Mouse (Mus musculus): Measurements from ENCODE around the gene Tulp2. TPM values are rescaled to one million over a fixed set of nuclear protein-coding genes. Genes with fewer than 3 reads are reported as not detected.

Tulp2 gene
- polyA plus RNA-seq, 1 experiment, result 0.06 TPM

DNA sequence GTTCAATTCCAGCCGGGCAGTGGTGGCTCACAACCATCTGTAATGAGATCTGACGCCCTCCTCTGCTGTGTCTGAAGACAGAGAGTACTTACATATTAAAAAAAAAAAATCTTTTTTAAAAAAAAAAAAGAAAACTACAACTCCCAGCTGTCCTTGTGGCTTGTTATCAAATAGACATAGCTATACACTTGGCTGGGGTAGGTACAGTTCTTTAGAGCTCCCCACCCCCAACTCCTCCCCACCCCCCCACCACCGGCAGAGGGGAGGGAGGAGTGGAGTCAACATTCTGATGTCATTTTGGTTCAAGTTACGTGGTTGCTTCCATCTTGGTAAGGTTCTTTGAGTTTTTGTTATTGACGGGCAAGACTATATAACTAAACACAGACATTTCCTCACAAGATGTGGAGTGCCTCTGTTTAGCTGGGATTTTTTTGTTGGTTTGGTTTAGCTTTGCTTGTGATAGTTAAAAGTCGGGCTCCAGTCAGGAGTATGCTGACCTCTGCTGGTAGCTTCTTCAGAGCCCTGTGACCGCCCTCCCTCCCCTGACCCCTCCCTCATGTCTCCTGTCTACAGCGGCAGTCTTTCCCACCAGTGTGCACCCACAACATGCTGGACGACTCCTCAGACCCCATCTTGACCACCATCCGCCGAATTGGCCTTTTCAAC is 34.2 kb upstream of the Tulp2 start:
- peak overlapping the region; percentile 47 for H3K4me2 ChIP-seq (ENCODE audit: low read depth)
- H3K27me3 ChIP-seq (ENCODE audit: control insufficient read depth, insufficient read depth, insufficient read length), result no peaks in the 10 kb centered on the region
- no peak overlapping the region for H3ac ChIP-seq (ENCODE audit: control insufficient read depth, insufficient read length)
- H3K79me2 ChIP-seq (ENCODE audit: control insufficient read depth, insufficient read depth), result no peaks in the 10 kb centered on the region
- no peak overlapping the region for H3K4me3 ChIP-seq
- H3K36me3 ChIP-seq (ENCODE audit: control insufficient read depth, insufficient read depth), result peaks cover 63% of the 10 kb centered on the region
- TF ChIP-seq MYOD1 (IDR thresholded peaks at IDR 0.05; ENCODE audit: control insufficient read depth in 1 of 3, insufficient read length in 2 of 3, low read depth in 2 of 3), result no peak
- TF ChIP-seq TCF12 (IDR thresholded peaks at IDR 0.05; ENCODE audit: insufficient read depth, poor library complexity, severe bottlenecking), result no peak
- TF ChIP-seq TCF3 (IDR thresholded peaks at IDR 0.05; ENCODE audit: insufficient read length, low read depth), result no peak
- TF ChIP-seq CEBPB (IDR thresholded peaks at IDR 0.05; ENCODE audit: insufficient read depth, poor library complexity, severe bottlenecking), result no peak
- TF ChIP-seq USF1 (IDR thresholded peaks at IDR 0.05; ENCODE audit: low read depth), result no peak
- no peak for TF ChIP-seq MYOG (IDR thresholded peaks at IDR 0.05; ENCODE audit: control insufficient read depth in 1 of 3, insufficient read depth in 1 of 3, insufficient read length in 2 of 3, low read depth in 2 of 3)
- no peak for TF ChIP-seq REST (IDR thresholded peaks at IDR 0.05; ENCODE audit: insufficient read depth, insufficient read length)
- no peak for TF ChIP-seq POLR2AphosphoS2 (IDR thresholded peaks at IDR 0.05; ENCODE audit: insufficient read length, low read depth)
- TF ChIP-seq POLR2A (IDR thresholded peaks at IDR 0.05; ENCODE audit: insufficient read length, low read depth), result no peak
- no peak for TF ChIP-seq E2F4 (IDR thresholded peaks at IDR 0.05; ENCODE audit: insufficient read depth)
- no peak for TF ChIP-seq MAX (IDR thresholded peaks at IDR 0.05; ENCODE audit: low read depth)
- TF ChIP-seq SRF (IDR thresholded peaks at IDR 0.05; ENCODE audit: control insufficient read depth, insufficient read length, low read depth), result no peak

DNA sequence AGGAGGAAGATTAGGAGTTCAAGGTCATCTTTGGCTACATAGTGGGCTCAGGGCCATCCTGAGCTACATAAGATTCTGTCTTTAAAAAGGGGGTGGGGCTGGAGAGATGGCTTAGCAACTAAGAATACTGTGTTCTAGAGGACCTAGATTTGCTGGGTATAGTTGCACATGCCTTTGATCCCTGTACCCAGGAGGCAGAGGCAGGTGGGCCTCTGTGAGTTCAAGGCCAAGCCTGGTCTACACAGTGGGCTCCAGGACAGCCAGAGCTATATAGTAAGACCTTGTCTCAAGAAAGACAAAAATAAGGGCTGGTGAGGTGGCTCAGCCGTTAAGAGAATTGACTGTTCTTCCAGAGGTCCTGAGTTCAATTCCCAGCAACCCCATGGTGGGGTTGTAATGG is 31.7 kb upstream of the Tulp2 start:
- Histone ChIP-seq H3K79me2 (ENCODE audit: control insufficient read depth, insufficient read depth) (no peaks in the 10 kb centered on the region), H3ac (ENCODE audit: control insufficient read depth, insufficient read length) (no peak overlapping the region), H3K4me2 (ENCODE audit: low read depth) (no peak overlapping the region), H3K36me3 (ENCODE audit: control insufficient read depth, insufficient read depth) (peaks cover 59% of the 10 kb centered on the region), H3K4me3 (no peak overlapping the region), H3K27me3 (ENCODE audit: control insufficient read depth, insufficient read depth, insufficient read length) (no peaks in the 10 kb centered on the region)
- TF ChIP-seq REST (IDR thresholded peaks at IDR 0.05; ENCODE audit: insufficient read depth, insufficient read length) (no peak), POLR2AphosphoS2 (IDR thresholded peaks at IDR 0.05; ENCODE audit: insufficient read length, low read depth) (no peak)

DNA sequence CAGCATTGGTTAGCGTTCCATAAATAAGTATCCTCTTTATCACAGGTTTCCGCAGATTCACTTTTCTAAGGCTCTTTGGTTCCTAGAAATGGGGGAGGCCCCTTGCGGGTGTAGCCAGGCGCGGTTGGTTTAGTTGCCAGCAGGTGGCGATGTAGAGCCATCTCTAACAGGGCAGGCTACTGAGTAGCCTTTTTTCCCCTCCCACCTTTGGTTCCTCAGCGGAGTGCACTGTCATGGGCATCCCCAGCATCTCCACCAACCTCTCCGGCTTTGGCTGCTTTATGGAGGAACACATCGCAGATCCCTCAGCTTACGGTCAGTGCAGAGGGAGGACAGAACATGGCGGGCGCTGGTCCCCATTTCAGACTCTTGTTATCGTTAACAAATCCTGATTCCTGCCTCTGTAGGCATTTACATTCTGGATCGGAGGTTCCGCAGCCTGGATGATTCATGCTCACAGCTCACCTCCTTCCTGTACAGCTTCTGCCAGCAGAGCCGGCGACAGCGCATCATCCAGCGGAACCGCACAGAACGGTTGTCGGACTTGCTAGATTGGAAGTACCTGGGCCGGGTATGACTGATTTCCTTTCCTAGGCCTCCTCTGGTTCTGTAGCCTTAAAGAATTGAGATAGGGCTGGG is 30.2 kb upstream of the Tulp2 start:
- Histone ChIP-seq H3K36me3 (ENCODE audit: control insufficient read depth, insufficient read depth) (peaks cover 49% of the 10 kb centered on the region), H3K27me3 (ENCODE audit: control insufficient read depth, insufficient read depth, insufficient read length) (no peaks in the 10 kb centered on the region), H3K4me2 (ENCODE audit: low read depth) (no peak overlapping the region), H3ac (ENCODE audit: control insufficient read depth, insufficient read length) (no peak overlapping the region), H3K79me2 (ENCODE audit: control insufficient read depth, insufficient read depth) (no peaks in the 10 kb centered on the region), H3K4me3 (no peak overlapping the region)
- TF ChIP-seq POLR2AphosphoS2 (IDR thresholded peaks at IDR 0.05; ENCODE audit: insufficient read length, low read depth) (peak; percentile 33), MYOG (IDR thresholded peaks at IDR 0.05; ENCODE audit: control insufficient read depth in 1 of 3, insufficient read depth in 1 of 3, insufficient read length in 2 of 3, low read depth in 2 of 3) (no peak)

DNA sequence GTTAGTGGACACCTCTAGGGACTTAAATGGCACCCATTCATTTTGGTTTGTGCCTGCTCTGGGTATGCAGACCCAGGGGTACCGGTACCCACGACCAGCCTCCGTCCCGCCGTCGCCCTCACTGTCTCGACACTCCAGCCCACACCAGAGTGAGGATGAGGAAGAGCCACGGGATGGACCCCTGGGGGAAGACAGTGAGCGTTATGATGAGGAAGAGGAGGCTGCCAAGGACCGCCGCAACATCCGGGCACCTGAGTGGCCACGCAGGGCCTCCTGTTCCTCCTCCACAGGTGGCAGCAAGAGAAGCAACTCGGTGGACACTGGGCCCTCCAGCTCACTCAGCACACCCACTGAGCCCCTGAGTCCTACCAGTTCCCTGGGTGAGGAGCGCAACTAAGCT is 26.7 kb upstream of the Tulp2 start:
- peaks cover 24% of the 10 kb centered on the region for H3K79me2 ChIP-seq (ENCODE audit: control insufficient read depth, insufficient read depth)
- H3K4me3 ChIP-seq, result no peak overlapping the region
- H3K36me3 ChIP-seq (ENCODE audit: control insufficient read depth, insufficient read depth), result peaks cover 46% of the 10 kb centered on the region
- H3K27me3 ChIP-seq (ENCODE audit: control insufficient read depth, insufficient read depth, insufficient read length), result no peaks in the 10 kb centered on the region
- H3ac ChIP-seq (ENCODE audit: control insufficient read depth, insufficient read length), result no peak overlapping the region
- TF ChIP-seq REST (IDR thresholded peaks at IDR 0.05; ENCODE audit: insufficient read depth, insufficient read length) (no peak), TCF3 (IDR thresholded peaks at IDR 0.05; ENCODE audit: insufficient read length, low read depth) (no peak), POLR2AphosphoS2 (IDR thresholded peaks at IDR 0.05; ENCODE audit: insufficient read length, low read depth) (peak; percentile 67), TCF12 (IDR thresholded peaks at IDR 0.05; ENCODE audit: insufficient read depth, poor library complexity, severe bottlenecking) (no peak), POLR2A (IDR thresholded peaks at IDR 0.05; ENCODE audit: insufficient read length, low read depth) (peak; percentile 5), USF1 (IDR thresholded peaks at IDR 0.05; ENCODE audit: low read depth) (no peak)
- H3K4me2 ChIP-seq (ENCODE audit: low read depth), result no peak overlapping the region

DNA sequence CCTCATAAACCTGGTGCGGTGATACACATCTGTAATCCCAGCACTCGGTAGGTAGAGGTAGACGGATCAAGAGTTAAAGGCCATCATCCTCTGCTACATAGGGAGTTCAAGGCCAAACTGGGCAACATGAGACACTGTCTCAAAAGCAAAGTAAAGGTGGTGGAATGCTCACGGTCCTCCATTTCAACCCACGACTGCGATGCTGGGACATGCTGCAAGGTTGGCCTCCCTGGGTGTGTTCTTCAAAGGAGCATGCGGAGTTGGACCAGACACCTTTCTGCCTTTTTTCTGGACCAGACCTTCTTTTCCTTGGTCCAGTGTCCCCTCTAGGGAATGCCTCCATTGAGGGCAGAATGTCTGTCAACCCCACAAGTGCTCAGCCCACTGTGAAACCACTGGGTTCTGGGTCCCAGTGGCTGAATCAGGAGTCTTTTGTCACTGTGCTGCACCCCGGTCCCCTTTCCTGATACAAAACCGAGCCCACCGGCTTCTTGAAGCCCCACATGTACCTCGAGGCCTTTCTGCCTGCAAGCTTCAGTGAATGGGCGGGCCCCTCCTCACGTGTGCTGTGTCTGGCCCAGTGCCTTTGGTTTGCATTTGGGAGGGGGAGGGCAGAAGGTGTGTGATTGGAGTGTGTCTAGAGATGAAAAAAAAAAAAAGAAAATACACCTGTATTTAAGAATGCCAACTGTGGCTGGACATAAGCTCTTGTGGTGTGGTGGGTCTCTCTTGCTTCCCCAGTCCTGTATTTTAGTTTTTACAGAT is 25.6 kb upstream of the Tulp2 start:
- peak overlapping the region; percentile 96 for H3K4me2 ChIP-seq (ENCODE audit: low read depth)
- TF ChIP-seq POLR2AphosphoS2 (IDR thresholded peaks at IDR 0.05; ENCODE audit: insufficient read length, low read depth) (peak; percentile 60), TCF3 (IDR thresholded peaks at IDR 0.05; ENCODE audit: insufficient read length, low read depth) (no peak), MYOD1 (IDR thresholded peaks at IDR 0.05; ENCODE audit: control insufficient read depth in 1 of 3, insufficient read length in 2 of 3, low read depth in 2 of 3) (no peak), POLR2A (IDR thresholded peaks at IDR 0.05; ENCODE audit: insufficient read length, low read depth) (peak; percentile 35), E2F4 (IDR thresholded peaks at IDR 0.05; ENCODE audit: insufficient read depth) (no peak), USF1 (IDR thresholded peaks at IDR 0.05; ENCODE audit: low read depth) (no peak), TCF12 (IDR thresholded peaks at IDR 0.05; ENCODE audit: insufficient read depth, poor library complexity, severe bottlenecking) (no peak), REST (IDR thresholded peaks at IDR 0.05; ENCODE audit: insufficient read depth, insufficient read length) (no peak)

More for the DNA sequence above, 25.6 kb upstream of the Tulp2 start:
- H3K36me3 ChIP-seq (ENCODE audit: control insufficient read depth, insufficient read depth), result peaks cover 44% of the 10 kb centered on the region
- peaks cover 29% of the 10 kb centered on the region for H3K79me2 ChIP-seq (ENCODE audit: control insufficient read depth, insufficient read depth)
- peak overlapping the region; percentile 99 for H3K4me3 ChIP-seq
- no peaks in the 10 kb centered on the region for H3K27me3 ChIP-seq (ENCODE audit: control insufficient read depth, insufficient read depth, insufficient read length)
- no peak overlapping the region for H3ac ChIP-seq (ENCODE audit: control insufficient read depth, insufficient read length)
